Mouse (Mus musculus) thymus, postnatal 25 days (tissue): ENCODE measurements around the gene Gm10130.
"Not testable (repeated sequence)": the region's sequence is repeated elsewhere in the genome, so short reads cannot be mapped to it uniquely, and the experiment has no call there.

Experiments
- DNase-seq: peaks from one replicate; pipeline ENCODE4 v3.0.0; 2022

The Gm10130 gene

DNA sequence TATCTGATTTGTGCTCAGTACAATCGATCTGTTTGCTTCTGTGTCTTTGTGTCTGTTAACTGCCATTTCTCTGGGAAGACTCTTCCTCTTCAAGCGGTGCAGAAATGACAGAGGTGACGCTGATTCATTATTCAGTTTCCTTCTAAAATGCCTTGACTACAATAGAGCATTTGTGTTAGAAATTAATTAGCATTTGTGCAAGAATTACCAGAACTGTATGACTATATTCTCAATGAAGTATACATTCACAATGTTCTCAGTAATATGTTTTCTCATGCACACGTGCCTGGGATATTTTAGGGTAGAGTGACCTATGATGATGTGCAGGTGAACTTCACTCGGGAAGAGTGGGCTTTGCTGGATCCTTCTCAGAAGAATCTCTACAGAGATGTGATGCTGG, at the start of gene Gm10130:
Gm10130 (plus strand) TSS at position 301 of the 400 bp plus-strand sequence.
- no peak for DNase-seq

DNA sequence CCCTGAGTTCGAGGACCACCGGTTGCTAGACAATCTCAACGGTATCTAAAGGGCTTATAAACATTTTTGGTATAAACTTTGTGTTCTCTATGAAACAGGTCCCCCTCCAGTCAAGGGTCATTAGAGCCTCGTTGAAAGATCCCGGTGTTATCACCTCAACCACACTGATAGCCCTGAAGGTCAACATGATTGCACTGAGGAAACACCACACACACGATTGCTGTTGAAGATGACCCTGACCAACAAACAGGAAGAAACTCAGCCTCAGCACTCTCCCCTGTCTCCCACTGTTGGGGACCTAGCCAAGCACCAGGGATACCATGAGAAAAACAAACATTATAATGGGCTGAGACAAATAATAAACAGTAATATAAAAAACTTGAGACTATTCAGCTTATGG, 29.8 kb upstream of the Gm10130 start:
- DNase-seq = no peak

DNA sequence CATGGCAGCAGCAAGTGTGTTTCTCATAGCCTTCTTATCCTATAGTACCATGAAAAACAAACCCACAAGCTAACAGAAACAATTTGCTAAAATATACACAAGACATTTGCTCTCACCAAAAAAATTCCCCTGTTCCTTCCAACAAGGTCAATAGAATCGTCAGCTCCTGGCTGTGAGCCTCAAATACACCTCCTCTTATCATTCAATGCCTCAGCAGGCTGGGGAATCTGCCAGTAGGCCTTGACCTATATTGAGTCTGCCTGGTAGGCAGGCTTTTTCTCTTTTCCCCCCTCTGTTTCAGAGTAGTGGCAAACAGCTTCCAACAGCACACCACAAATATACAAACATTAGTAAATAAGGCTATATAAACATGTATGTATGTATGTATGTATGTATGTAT, 24.4 kb upstream of the Gm10130 start:
- no peak for DNase-seq

DNA sequence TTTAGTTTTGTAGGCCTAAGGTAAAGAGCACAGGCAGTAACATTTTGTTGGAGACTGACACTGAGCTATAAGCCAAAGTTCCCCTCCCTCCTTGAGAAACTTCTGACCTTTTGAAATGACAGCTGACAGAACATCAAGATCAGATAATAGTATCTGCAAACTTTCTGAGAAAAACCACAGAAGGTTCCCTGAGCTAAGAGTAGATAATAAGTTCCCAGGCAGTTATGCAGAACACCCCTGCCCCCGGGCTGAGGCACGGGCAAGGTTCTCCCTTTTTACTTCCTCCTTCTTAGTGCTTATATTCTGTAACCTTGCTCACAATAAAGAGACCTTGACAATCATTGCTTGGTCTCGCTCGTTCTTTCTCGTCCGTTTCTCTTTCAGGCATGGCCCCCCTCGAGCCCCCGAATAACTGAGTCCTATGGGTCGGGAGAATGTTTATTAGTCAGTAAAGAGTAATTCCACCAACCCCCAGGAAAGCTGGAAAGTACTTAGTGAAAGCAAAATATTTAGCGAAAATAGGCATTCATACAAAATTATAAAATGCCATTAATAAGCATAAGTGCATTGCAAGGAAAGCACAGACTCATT, 16.2 kb upstream of the Gm10130 start:
- peak; percentile 11 for DNase-seq

DNA sequence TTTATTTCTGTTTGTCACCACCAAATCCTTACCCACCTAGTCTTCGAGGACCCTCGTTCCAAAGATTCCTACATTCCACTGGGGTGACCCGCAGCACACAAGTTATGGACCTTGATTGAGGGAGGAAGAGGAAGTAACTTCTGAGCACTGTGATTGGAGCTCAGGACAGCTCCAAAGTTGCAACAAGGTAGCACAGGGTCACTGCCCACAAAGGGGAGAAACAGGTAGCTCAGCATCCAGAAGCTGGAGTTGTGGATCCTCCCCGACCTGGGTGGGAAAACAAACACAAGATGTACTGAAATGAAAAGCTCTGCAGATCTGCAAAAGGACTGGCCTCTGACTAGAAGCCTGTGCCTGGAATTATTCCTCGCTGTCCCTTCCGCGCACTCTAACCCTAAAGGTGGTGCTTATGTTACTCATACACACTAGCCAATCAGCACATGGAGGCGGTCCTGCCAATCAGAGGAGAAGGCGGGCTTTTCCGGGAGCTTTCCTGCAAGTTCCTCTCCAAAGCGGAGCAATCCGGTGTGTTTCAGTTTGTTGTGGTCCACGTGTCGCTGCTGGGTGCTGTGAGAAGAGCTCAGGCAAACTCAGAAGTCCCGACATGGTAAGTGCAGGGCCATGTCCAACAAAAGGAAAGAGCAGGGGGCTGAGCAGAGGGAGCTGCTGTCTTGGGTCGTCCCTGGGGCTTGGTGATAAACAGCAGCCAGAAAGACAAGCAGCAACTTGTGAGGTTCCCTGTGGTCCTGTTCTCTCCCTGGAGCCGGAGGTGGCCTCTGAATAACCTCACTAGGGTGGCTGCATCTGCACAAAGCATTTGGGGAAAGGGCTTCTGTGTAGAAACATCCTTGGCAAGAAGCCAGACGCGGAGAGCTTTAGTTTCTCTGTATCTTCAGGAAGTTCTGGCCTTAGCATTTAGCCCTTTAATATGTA, 12.3 kb upstream of the Gm10130 start:
- peak; percentile 87 for DNase-seq

DNA sequence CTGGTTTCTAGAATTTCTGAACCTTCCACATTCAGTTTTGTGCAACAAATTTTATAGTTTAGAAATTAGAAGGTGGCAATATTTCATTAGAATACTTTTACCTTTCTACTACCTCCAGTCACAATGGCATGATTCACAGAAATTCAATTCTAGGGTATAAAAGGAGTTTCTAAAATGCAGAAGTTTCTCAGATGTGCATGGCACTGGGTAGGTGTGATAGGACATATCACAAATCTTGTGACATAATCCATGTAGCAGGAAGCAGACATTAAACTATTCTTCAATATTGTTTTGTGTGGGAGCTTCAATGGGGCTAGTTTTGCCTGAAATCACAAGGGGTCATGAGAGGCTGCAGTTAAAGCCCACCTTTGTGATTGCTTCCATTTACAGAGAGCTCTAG, 7.4 kb upstream of the Gm10130 start:
- no peak for DNase-seq

DNA sequence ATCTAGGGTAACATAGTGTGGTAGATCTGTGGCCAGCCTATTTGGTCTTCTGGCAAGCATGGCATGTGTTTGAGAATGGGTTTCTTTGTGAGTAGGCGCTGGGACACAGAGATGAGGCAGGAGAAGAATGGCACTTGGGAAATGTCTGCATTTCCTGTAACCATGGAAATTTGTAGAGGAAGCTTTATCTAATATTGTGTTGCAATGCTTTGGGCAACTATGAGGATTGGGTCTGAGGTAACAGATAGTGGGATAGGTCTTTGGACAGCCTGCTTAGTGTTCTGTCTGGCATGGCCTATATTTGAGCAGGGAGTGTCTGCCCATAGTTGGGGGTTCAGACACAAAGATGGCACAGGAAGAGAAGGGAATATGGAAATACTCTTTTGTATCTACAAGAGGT, 4.5 kb upstream of the Gm10130 start:
- DNase-seq = no peak

DNA sequence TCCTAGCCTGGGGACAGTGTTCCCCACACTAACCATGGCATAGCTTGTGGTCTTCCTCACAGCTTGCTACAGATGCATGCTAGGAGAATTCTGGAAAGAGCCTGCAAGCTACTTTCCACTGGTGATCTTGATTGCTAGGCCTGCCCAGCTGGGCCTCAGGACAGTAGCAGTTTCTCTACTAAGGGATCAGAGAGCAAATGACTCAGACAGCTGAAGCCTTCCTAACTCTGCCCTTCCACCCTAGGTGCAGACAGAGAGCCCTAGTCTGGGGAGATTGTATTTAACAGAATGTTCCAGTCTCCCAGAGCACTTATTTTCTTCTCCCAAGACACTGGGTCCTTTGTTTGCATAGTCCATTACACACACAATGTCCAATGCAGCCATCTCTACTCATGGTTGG, 33.6 kb downstream of the Gm10130 start:
- not testable (repeated sequence) for DNase-seq

DNA sequence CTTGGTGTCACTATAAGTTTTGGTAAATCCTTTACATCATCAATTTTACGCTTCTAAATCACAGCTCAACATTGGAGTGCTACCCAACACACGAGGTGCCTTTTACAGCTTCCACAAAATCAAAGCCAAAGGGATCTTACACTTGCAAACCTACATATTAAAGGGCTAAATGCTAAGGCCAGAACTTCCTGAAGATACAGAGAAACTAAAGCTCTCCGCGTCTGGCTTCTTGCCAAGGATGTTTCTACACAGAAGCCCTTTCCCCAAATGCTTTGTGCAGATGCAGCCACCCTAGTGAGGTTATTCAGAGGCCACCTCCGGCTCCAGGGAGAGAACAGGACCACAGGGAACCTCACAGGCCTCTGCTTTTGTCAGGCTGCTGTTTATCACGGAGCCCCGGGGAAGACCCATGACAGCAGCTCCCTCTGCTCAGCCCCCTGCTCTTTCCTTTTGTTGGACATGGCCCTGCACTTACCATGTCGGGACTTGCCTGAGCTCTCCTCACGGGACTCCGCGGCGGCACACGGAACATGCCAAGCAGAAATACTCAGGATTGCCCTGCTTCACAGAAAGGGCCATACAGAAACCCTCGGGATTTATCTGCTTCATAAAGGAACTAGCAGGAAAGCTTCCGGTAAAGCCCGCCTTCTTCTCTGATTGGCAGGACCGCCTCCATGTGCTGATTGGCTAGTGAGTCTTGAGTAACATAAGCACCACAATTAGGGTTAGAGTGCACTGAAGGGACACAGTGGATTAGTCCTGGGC, 38.8 kb downstream of the Gm10130 start, which contains the start of gene 3300002I08Rik:
3300002I08Rik (minus strand) TSS at position 653 of the 765 bp plus-strand sequence.
- DNase-seq = peak; percentile 84

DNA sequence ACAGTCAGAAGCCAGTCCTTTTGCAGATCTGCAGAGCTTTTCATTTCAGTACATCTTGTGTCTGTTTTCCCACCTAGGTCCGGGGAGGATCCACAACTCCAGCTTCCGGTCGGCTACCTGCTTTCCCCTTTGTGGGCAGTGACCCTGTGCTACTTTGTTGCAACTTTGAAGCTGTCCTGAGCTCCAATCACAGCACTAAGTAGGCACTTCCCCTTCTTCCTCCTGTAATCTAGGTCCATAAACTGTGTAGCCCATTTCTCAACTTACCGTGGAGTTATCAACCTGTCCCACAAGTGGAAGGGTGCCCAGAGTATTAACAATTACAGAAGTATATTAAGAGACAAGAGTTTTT, 39.4 kb downstream of the Gm10130 start:
- DNase-seq = no peak

DNA sequence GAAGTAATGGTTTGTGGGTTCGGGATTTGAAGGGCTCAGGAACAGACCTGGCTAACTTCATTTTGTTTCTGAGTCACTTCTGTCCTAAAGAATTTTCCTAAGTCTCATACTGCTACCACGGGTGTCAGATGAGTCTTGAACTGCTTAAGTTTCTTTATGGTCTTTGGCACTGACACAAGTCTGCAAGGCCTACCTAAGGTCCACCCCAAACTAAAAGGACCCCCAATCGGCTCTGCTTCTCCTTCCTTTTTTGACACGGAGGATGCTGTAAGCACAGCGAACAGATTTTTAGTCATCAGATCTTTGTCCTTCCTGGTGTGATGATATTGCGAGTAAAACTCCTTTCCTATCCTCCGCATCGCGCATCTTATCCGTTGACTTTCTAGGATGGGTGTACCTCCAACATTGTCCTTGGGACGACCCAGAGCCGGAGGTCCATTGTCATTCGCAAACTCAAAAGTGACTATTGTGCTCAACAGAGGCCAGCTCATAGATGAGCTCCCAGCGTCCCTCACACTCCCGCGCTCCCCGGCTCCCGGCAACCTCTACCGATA, 62.1 kb downstream of the Gm10130 start:
- not testable (repeated sequence) for DNase-seq

DNA sequence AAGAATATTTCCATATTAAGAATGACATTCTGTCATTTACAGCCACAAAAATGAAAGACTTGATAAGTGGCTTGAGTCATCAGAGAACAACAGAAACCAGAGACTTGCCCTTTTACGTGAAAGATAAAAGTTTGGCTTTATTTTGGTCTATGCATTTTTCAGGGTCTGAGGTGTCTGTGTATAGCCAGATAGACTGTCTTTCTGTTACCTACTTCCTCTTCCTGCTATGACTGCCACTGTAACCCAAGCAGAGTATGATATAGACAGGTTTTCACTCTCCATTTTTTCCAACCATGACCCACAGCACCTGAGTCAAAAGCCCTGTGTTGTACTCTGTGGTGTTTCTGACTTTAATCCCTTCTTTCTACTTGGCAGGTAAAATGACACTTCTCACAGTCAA, 66.7 kb downstream of the Gm10130 start:
- DNase-seq = no peak

DNA sequence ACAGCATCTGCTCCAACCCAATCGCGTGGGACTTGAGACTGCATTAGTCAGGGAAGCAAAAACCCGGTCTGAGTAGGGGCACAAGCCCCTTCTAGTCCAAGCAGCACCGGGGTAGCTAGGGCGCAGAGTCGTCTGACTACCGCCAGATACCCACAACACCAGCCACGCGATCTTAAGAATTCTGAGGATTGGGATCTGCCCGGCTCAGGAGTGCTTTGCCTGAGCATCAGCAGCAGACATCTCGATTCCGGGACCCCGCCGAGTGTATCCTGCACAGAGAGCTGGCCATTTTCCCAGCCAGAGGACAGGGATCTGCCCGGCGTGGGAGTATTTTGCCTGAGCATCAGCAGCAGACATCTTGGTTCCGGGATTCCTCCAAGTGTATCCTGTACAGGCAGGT, 88.6 kb downstream of the Gm10130 start:
- not testable (repeated sequence) for DNase-seq
